Mouse (Mus musculus) mammary gland, adult 2 months (tissue): Measurements from ENCODE around the gene Gsdmc3. TPM values are rescaled to one million over a fixed set of nuclear protein-coding genes. Genes with fewer than 3 reads are reported as not detected.

Experiments used
- polyA plus RNA-seq: library from polyadenylated mRNA; depleted of rRNA; stranded (reverse); fragments of >200 nt; gene quantifications from 2 replicates; pipeline ENCODE4 v1.2.3, GENCODE M21; 2012; ENCODE audit warnings: low replicate concordance; rRNA removed

Gene Gsdmc3
- polyA plus RNA-seq = 0.07 TPM in 1 of 2 replicates, not detected in the other

DNA sequence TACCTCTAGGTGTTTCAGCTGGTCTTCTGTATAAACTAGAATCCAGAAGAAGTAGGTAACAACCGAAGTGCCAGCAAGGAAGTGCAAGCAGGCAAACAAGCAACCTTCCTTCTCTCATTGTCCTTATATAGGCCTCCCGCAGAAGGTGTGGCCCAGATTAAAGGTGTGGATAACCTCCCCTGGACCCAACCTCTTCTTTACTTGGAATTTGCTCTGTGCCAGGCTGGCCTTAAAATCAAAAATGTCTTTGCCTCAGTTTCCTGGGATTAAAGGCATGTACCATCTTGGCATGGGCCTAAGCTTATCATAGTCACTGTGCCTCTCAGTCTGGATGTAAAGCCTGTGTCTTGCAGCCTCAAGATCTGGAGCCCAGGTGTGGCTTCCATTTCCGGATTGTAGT, at the start of gene Gsdmc3:
Gene Gsdmc3, minus strand, starts transcription at position 101 of the 400 bp plus-strand sequence.

GRCm38 (mm10) chr15:63912197-63912596, 33.8 kb upstream of the Gsdmc3 start, which contains the start of gene Gsdmc4:
Gene Gsdmc4 (minus strand): TSS chr15:63912297.

Other genes starting within 250 kb of the Gsdmc3 start
- not detected in 2 replicates for gene Gsdmc2, start 33.4 kb downstream of the Gsdmc3 start, polyA plus RNA-seq
- gene Gsdmc4, start 33.7 kb upstream of the Gsdmc3 start, polyA plus RNA-seq = 0.06 TPM in 1 of 2 replicates, not detected in the other
- gene Fam49b, start 181.9 kb upstream of the Gsdmc3 start, polyA plus RNA-seq = 21.6 and 58.0 TPM in 2 replicates